Mouse (Mus musculus): ENCODE data around the gene Nek5. TPM values are rescaled to one million over a fixed set of nuclear protein-coding genes. Genes with fewer than 3 reads are reported as not detected.

Nek5 gene
- total RNA-seq, 2 experiments from 2014 or later = 0.48 TPM; not detected in 1

DNA sequence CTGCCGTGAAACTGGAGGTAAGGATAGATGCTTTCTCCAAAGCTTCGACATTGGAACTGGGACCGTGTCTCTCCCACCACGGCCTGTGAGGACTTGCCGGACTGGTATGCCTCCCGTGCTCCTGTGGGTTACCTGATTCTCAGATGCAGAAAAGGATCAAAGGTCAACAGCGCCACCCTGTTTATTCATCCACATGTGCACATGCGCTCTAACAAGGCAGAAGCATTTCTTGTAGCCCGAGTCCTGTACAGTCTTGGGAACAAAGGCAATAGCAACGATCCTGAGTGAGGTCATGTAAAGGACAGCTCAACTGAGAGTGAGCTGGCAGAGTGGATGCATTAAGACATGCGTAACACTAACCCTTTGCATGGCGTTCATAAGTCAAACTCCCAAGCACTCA lies 7.2 kb upstream of the Nek5 start:
- no peak for DNase-seq (ENCODE audit: low spot score in 2 of 2)
- intact Hi-C loops (cut with DNase I) = no loop called here

- DNase-seq (ENCODE audit: low spot score in 2 of 2) = no peak
- intact Hi-C loops (cut with DNase I) = no loop called here
These were observed 17.8 kb downstream of the Nek5 start for GRCm38 (mm10) chr8:22107020-22107419.

DNA sequence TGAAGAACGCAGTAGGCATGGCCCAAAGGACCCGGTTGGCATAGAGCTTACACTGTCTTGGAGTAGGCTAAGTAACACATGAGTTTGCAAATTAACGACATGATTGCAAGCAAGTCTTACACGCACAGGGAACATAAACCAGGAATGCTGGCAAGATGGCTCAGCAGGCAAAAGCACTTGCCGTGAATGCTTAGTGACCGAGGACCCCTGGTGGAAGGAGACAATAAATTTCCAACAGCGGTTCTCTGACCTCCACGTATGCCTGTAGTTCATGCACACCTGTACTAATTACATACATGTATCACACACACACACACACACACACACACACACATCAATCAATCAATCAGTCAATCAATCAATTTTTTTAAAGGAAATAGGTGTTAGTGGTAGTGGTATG lies 33.3 kb downstream of the Nek5 start:
- intact Hi-C loops (cut with DNase I) = no loop called here
- DNase-seq (ENCODE audit: low spot score in 2 of 2) = no peak

GRCm38 (mm10) chr8:22089226-22089625 lies 35.6 kb downstream of the Nek5 start:
- no peak for DNase-seq (ENCODE audit: low spot score in 2 of 2)
- intact Hi-C loops (cut with DNase I) = no loop called here

- DNase-seq (ENCODE audit: low spot score in 2 of 2) = no peak
- intact Hi-C loops (cut with DNase I) = no loop called here
These were observed 45.4 kb downstream of the Nek5 start for GRCm38 (mm10) chr8:22079313-22080007.

DNA sequence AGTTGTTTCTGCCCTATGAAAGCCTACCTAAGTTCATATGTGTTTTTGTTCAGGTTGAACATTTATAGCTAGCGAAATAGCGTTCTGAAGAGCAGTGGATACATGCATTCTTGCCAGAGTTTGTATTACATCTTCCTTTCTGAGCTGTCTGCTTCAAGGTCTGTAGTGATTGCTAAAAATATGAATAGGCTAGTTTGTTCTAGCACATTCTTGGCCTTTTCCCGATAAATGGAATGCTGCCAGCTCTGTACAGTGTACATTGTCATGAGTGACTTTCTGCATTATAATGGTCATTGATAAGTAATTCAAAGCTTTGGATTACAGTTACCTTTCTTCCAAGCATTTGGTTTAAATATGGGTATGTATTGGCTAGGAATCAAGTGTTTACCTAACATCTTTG lies 63.7 kb downstream of the Nek5 start:
- DNase-seq (ENCODE audit: low spot score in 2 of 2) = no peak
- intact Hi-C loops (cut with DNase I) = loop anchor here (5.0 kb wide), 1 partner anchor 106 kb away; the partner anchor contains the start of gene Nek3

DNA sequence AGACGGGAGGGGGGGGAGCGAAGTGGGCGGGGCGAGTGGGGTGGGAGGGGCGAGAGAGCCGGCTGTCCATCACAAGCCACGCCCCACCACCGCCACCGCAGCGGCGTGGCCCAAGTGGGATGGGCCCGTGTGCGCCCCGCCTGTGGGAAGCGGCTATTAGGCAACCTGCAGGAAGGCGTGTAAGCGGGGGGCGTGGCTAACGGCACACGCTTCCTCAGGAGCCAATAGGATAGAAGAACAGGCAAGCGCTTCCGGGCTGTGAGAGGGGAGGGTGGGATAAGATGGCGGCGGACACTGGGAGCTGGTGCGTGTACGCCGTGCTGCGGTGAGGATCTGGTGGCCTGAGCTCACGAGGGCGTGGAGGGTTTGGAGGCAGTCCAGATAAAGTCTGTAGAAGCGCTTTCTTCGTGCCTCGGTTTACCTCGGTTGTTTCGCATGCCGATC lies 64.4 kb downstream of the Nek5 start, which contains the start of gene Alg11:
Gene Alg11, plus strand, starts transcription at position 276 of the 444 bp plus-strand sequence.
- intact Hi-C loops (cut with DNase I) = loop anchor here (5.0 kb wide), 1 partner anchor 107 kb away; the partner anchor contains the start of gene Nek3
- DNase-seq (ENCODE audit: low spot score in 2 of 2) = peak; percentile 97 to 98

DNA sequence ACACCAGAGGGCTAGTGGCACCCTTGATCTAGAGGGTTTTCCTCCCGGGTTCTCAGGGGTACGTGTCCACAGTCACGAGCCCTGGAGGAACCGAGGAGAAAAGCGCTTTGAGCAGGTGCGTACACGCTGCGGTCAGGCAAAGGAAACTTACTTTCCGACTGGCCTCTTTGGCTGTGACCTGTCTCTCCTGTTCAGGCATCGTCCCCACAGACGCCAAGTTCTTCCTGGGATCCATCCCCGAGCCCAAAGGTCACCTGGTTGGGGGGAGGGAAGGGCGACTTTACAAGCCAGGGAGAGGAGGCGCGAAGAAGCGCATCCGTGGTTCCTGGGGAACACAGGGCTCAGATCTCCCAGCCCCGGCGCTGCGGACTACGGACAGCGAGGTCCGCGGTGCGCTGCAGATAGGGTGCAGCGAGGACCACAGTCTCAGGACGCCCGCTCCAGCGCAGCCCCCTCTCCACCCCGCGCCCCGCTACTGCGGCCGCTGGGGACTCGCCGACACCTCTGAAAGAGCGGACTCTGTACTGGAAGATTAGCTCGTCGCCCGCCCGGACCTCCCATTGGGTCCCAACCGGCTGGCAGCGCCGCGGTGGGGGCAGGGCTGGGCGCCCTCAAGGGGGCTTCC lies 64.9 kb downstream of the Nek5 start, which contains the start of gene Atp7b:
Gene Atp7b, minus strand, starts transcription at position 485 of the 625 bp plus-strand sequence.
- peak; percentile 9 to 17 for DNase-seq (ENCODE audit: low spot score in 2 of 2)
- intact Hi-C loops (cut with DNase I) = loop anchor here (5.0 kb wide), 1 partner anchor 107 kb away; the partner anchor contains the start of gene Nek3

DNA sequence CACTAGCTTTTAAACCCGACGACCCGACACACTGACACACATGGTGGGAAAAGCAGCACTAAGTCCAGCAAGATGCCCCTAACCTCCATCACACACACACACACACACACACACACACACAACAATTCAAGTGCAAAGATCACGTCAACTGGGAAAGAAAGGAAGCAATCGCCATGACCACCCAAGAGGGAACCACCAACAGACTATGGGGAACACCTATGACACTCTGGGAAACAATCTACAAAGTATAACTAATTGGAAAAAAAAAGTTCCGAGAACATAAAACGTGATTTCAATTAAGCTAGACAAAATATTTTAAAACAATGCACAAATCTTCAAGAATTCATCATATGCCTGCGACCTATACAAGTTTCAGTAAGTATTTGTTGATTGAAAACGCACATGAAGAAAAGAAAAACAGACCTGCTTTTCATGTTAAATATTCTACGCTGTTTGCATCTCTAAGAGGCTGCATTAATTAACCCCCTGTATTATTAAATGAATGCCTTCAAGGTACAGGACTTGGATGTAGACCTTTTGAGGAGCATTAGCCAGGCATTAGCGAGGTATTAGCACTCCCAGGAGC lies 65.6 kb downstream of the Nek5 start:
- intact Hi-C loops (cut with DNase I) = no loop called here
- DNase-seq (ENCODE audit: low spot score in 2 of 2) = no peak

- no peak for DNase-seq (ENCODE audit: low spot score in 2 of 2)
- intact Hi-C loops (cut with DNase I) = no loop called here
These were observed 66.5 kb downstream of the Nek5 start for GRCm38 (mm10) chr8:22058368-22058767.

- no peak for DNase-seq (ENCODE audit: low spot score in 2 of 2)
- intact Hi-C loops (cut with DNase I) = no loop called here
These were observed 68.0 kb downstream of the Nek5 start for GRCm38 (mm10) chr8:22056850-22057249.

DNA sequence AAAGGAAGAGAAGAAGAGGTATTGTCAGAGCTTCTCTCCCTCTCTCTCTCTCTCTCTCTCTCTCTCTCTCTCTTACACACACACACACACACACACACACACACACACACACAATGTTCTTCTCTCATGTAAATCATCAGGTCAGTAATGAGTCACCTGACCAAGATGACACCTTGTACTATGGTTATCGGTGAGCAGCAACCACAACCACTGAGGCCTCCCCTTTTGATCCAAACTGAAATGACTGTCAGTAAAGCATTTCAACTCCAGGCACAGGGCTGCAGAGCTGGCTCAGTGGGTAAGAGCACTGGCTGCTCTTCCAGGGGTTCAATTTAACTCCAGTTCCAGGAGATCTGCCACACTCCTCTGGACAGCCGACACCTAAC lies 69.4 kb downstream of the Nek5 start:
- DNase-seq (ENCODE audit: low spot score in 2 of 2) = no peak
- intact Hi-C loops (cut with DNase I) = no loop called here

DNA sequence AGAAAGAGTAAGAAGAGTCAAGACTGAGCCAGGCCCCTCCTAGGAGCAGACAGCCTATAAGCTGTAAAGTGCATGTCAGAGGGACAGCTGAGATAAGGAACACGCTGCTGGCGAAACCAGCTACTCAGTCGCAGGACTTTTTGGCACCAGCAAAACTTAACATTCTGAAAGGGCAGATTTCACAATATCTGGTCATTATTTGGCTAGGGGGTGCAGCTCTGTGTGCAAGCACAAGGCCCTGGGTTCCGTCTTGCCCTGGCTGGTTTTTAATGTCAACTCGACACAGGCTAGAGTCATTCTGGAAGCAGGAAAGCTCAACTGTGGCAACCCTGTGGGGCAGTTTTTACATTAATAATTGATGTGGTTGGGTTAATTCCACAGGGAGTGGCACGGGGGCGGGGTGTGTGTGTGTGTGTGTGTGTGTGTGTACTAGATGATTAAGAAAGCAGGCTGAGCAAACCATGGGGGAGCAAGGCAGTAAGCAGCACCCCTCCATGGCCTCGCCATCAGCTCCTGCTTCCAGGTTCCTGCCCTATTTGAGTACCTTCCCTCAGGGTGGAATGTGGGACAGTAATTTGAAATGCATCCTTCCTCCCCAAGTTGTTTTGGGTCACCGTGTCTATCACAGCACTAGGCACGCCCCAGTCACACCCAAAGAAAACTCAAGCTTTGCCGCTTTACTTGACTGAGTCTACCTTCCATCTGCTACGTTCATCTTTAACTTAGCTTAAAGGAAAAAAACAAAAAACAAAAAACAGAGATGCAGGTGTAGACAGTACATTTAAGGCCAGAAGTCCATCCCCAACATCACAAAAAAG lies 70.0 kb downstream of the Nek5 start:
- intact Hi-C loops (cut with DNase I) = no loop called here
- DNase-seq (ENCODE audit: low spot score in 2 of 2) = no peak

- DNase-seq (ENCODE audit: low spot score in 2 of 2) = peak in 1 of 2 experiments; percentile 30
- intact Hi-C loops (cut with DNase I) = loop anchor here (5.0 kb wide), 1 partner anchor 56 kb away; no protein-coding TSS in a partner anchor
These were observed 77.0 kb downstream of the Nek5 start for GRCm38 (mm10) chr8:22047699-22048464.

GRCm38 (mm10) chr8:22043706-22044105 lies 81.1 kb downstream of the Nek5 start:
- no peak for DNase-seq (ENCODE audit: low spot score in 2 of 2)
- intact Hi-C loops (cut with DNase I) = no loop called here

- intact Hi-C loops (cut with DNase I) = no loop called here
- no peak for DNase-seq (ENCODE audit: low spot score in 2 of 2)
These were observed 82.3 kb downstream of the Nek5 start for GRCm38 (mm10) chr8:22042515-22042914.

DNA sequence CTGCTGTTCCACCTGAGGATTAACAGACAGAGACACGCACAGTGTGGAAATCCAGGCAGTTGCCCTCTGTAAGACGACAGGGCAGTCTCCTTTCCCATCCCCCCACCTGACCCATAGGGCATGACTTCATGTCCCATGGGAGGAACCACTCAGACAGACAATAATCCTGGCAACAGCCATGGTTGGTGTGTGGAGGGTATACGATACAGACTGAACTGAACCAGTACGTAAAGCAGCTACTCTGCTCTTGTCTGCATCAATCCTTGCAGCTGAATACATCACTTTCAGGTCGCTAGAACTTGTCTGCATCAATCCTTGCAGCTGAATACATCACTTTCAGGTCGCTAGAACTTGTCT lies 84.7 kb downstream of the Nek5 start:
- DNase-seq (ENCODE audit: low spot score in 2 of 2) = no peak
- intact Hi-C loops (cut with DNase I) = no loop called here

DNA sequence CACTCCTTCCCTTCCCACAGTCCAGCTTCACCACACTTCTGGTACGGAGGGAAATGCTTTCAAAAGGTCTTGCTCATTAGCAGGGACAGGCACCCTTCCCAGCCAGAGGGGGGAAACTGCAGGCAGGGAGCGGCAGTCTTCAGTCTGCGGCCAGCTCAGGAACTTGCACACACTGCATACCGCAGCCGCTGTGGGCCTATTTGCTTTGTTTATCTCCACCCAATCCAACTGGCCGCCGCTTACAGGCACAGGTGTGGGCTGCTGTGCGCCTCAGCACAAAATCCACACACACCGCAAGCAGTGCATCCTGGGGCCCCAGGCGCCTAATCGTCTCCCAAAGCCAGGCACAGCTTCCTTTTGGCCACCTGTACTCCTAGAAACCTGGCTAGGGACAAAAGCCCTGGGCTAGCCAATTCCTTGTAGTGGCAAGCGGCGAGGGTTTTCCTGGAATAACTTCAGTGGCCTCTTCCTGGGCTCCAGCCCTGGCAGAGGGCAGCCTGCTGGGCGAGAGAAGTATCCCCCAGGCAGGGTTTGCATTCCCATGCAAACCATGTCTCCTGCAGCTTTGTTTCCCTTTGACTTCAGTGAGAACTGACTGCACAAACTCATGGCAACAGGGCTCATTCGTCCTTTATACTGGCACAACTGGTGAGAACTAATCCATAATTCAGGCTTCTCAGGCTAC lies 85.2 kb downstream of the Nek5 start:
- no peak for DNase-seq (ENCODE audit: low spot score in 2 of 2)
- intact Hi-C loops (cut with DNase I) = no loop called here
